Comparison of ENCODE assay signal across 8 mouse cellular contexts in the genomic region with DNA sequence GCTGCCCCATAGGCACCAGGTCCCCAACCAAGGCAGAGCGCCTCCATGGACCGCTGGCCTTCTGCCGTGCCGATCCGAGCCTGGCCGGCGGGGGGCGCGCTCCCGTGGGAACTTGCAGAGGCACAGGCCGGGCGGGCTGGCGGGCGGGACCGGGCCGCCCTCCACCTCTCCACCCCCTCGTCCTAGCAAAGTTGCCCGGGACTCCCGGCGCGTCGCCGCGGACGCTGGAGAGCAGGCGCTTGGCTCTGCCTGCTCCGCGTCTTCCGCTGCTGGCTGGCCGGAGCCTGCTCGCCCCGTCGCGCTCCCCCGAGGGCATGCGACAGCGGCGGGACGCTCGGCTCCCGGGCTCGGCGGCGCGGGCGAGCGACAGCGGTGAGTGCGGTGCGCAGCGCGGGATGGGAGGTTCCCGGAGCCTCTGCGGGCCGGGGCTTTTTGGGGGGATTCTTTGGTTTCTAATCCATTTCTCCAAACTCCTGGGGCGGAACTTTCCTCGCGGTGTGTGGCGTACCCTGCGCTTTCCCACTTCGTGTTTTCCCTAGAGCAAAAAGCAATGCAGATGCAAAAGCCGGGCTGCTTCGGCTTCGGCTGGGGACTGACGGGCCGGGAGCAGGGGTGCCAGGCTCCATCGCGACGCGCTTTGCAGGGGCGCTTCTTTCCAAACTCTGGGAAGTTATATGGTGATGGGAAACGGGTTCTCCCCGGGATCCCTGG. TPM values are rescaled to one million over a fixed set of nuclear protein-coding genes. Genes with fewer than 3 reads are reported as not detected.
DNase-seq lines count a peak whose midpoint lies in the region; ATAC-seq and TF ChIP-seq lines count a peak whose summit lies in the region.

Gene Lpar3, plus strand, starts transcription at position 188 of the 711 bp plus-strand sequence.

- peaks cover 10% of the 10 kb centered on the region; the same call in 1 of the 2 replicates for H3K4me1 ChIP-seq in hindbrain, embryonic 14.5 days (replicated peaks; ENCODE audit: control insufficient read depth, insufficient read depth, low read length)

- intact Hi-C loops in left cerebral cortex, postnatal 36 days (cut with DNase I) = no loop called here

- H3K9ac ChIP-seq in hindbrain, embryonic 14.5 days = peak within 1 kb of the TSS; percentile 38

- CTCF ChIA-PET in Patski (lab: Charles Lee) = no interaction called here

- no peak for ATAC-seq in Patski
- ATAC-seq in hindbrain, embryonic 14.5 days (ENCODE audit: low FRiP score) = peak; percentile 77
- peak; percentile 61 for ATAC-seq in megakaryocyte progenitor cell, adult 5-6 weeks (replicated peaks; ENCODE audit: poor library complexity)

- WGBS in hindbrain, embryonic 14.5 days = under 1% methylated on average over 67 of the region's 73 CpGs

- H3K4me3 ChIP-seq in hindbrain, embryonic 14.5 days (replicated peaks; ENCODE audit: low read length) = peak within 1 kb of the TSS; percentile 37

- H3K27ac ChIP-seq in hindbrain, embryonic 14.5 days = no peak within 1 kb of the TSS

- no peaks in the 10 kb centered on the region for H3K36me3 ChIP-seq in hindbrain, embryonic 14.5 days (replicated peaks; ENCODE audit: control insufficient read depth, insufficient read depth)

- H3K4me2 ChIP-seq in hindbrain, embryonic 14.5 days (replicated peaks) = peak within 1 kb of the TSS; percentile 64

- in situ Hi-C loops in Patski (cut with MboI; ENCODE audit: low pct_unique_long_range_greater_than_20kb) = no loop called here

- H3K9me3 ChIP-seq in hindbrain, embryonic 14.5 days (ENCODE audit: control insufficient read depth, low read length) = no peaks in the 10 kb centered on the region

- DNase-seq in Patski (ENCODE audit: low read depth, low spot score) = no peak
- peak; percentile 70 to 79 for DNase-seq in cerebellum, postnatal 10 days
- DNase-seq in frontal cortex, postnatal 36 days (ENCODE audit: low spot score in 2 of 2) = peak; percentile 11 to 23
- peak; percentile 53 for DNase-seq in hindbrain, embryonic 14.5 days (ENCODE audit: low spot score)
- DNase-seq in left cerebral cortex, postnatal 36 days (ENCODE audit: low spot score in 2 of 2) = peak; percentile 24 to 25
- peak; percentile 10 for DNase-seq in skeletal muscle tissue, adult 2 months (ENCODE audit: low read depth, low spot score)
- no peak for DNase-seq in adipocyte (ENCODE audit: low spot score)

- H3K27me3 ChIP-seq in Patski = no peaks in the 10 kb centered on the region
- H3K27me3 ChIP-seq in hindbrain, embryonic 14.5 days (ENCODE audit: control insufficient read depth, insufficient read depth, low read length) = peaks cover 49% of the 10 kb centered on the region

- POLR2A ChIA-PET in Patski (lab: Charles Lee) = no interaction called here

- TF ChIP-seq CTCF in Patski (IDR thresholded peaks at IDR 0.05) = peak; percentile 65

RNA-seq across cellular contexts. Expression of gene Lpar3, which starts in this region (rescaled TPM):
- polyA plus RNA-seq in Patski (2021) = 0.04 TPM
- polyA plus RNA-seq in hindbrain, embryonic 14.5 days (2014; fragmentation: Nextera tagmentation; extraction: Ambion mirVana) = 0.37 and 0.81 TPM in 2 replicates
- under 1 TPM; 0.32 to 0.68 TPM for total RNA-seq in left cerebral cortex, postnatal 36 days (2021)
- total RNA-seq in megakaryocyte progenitor cell, adult 5-6 weeks (2015) = not detected in 2 replicates
- total RNA-seq in megakaryocyte progenitor cell, adult 5-6 weeks (2017) = not detected in 2 replicates

Comparison
In these comparisons a context has a peak if more than half of its experiments do, and no peak if none do; other contexts are left out.
1. Peak in DNase-seq, ATAC-seq, H3K4me3 ChIP-seq, H3K9ac ChIP-seq and H3K4me2 ChIP-seq in hindbrain, embryonic 14.5 days; RNA of the gene not detected or under 1 TPM.
2. Peak in DNase-seq in left cerebral cortex, postnatal 36 days; RNA of the gene not detected or under 1 TPM.
3. Peak in ATAC-seq in megakaryocyte progenitor cell, adult 5-6 weeks; RNA of the gene not detected or under 1 TPM.
4. DNase-seq: peak in cerebellum, postnatal 10 days (2 of 2), frontal cortex, postnatal 36 days (2 of 2) and skeletal muscle tissue, adult 2 months (single experiment); none in Patski (single experiment) and adipocyte (single experiment).